Mouse (Mus musculus) hindbrain, embryonic 15.5 days (tissue): ENCODE data around the gene Deaf1. TPM values are rescaled to one million over a fixed set of nuclear protein-coding genes. Genes with fewer than 3 reads are reported as not detected.

Experiments
- ATAC-seq: fragments of 200-750 bp; cut with Nextera tagmentation; 2 replicates; pipeline ENCODE4 v1.8.0; 2017; ENCODE audit warnings: low read depth, moderate number of reproducible peaks, moderate TSS enrichment; ENCODE audit not compliant: low FRiP score
- H3K27ac ChIP-seq: fragments of 300-500 bp; sonication (generic); replicated peaks from 2 replicates; pipeline ENCODE4 v1.5.1; 2015; ENCODE audit warnings: mild to moderate bottlenecking, inconsistent platforms
- H3K27me3 ChIP-seq: fragments of 300-500 bp; sonication (generic); 2 replicates; pipeline ENCODE4 v1.6.1; 2015; ENCODE audit warnings: control low read depth, inconsistent platforms
- H3K36me3 ChIP-seq: fragments of 300-500 bp; sonication (generic); 2 replicates; pipeline ENCODE4 v1.6.1; 2015; ENCODE audit warnings: control low read depth, inconsistent platforms
- H3K4me1 ChIP-seq: fragments of 300-500 bp; sonication (generic); replicated peaks from 2 replicates; pipeline ENCODE4 v1.6.1; 2015; ENCODE audit warnings: control low read depth, inconsistent platforms
- H3K4me2 ChIP-seq: fragments of 300-500 bp; sonication (generic); 2 replicates; pipeline ENCODE4 v1.6.1; 2015; ENCODE audit warnings: moderate library complexity, mild to moderate bottlenecking, inconsistent platforms
- H3K4me3 ChIP-seq: fragments of 300-500 bp; sonication (generic); 2 replicates; pipeline ENCODE4 v1.5.1; 2015; ENCODE audit warnings: mild to moderate bottlenecking, inconsistent platforms
- H3K9ac ChIP-seq: fragments of 300-500 bp; sonication (generic); 2 replicates; pipeline ENCODE4 v1.6.1; 2015; ENCODE audit warnings: inconsistent platforms
- H3K9me3 ChIP-seq: fragments of 300-500 bp; sonication (generic); 2 replicates; pipeline ENCODE4 v1.6.1; 2016; ENCODE audit warnings: control low read depth, inconsistent platforms
- WGBS: fragments of 180-500 bp; shearing (Covaris S2); methylation state at CpG from one replicate; pipeline ENCODE4 v1.1.7; 2015; 5-methylcytosine and 5-hydroxymethylcytosine counted together
- polyA plus RNA-seq: library from polyadenylated mRNA; unstranded; fragments of >200 nt; fragmentation: Nextera tagmentation; extraction: Ambion mirVana; gene quantifications from 2 replicates; pipeline ENCODE4 v1.2.1, GENCODE M21; 2015

The Deaf1 gene
- 169 and 205 TPM in 2 replicates for polyA plus RNA-seq

DNA sequence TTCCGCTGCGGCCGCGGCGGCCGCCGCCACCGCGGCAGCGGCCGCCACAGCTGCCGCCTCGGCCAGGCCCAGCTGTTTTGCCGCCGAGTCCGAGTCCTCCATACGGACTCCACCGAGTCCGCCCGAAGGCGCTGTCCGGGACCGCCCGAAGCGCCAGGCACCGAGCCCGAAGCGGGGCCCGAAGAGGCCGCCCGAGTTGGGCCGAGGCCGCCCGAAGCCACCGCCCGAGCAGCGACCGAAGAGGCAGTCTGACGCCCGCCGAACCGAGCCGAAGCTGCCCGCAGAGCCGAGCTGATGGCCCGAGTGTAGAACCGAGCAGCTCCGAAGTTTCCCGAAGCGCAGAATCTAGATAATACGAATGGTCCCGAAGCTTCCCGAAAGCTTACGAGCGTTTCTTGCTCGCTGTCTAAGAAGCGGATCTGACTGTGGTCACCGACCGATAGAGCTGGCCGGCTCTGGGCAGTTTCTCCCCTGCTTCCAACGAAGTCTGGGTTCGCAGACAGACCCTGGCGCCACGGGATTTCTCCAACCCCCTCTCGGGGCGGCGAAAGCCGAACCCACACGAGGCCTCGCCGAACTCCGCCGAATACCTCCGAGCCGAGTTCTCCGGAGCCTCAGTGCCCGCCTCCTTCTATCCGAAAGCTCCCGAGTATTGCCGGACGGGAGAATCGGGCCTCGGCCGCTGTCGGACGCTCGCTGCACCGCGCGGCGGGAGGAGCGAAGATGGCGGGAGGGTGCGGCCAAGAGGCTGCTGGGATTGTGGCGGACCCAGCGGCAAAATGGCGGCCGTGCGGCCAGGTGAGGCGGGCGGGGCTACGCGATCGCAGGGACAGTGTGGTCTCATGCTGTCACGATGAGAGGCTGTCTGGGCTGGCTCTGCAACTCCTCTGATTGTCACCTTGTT, at the start of gene Deaf1, which contains the start of gene Tmem80:
Gene Deaf1, minus strand, starts transcription at position 222 of the 904 bp plus-strand sequence.
Gene Tmem80, plus strand, starts transcription at position 271 of the 904 bp plus-strand sequence.
- Histone ChIP-seq H3K4me3 (peak within 1 kb of the TSS; percentile 70), H3K27ac (peak within 1 kb of the TSS; percentile 96), H3K27me3 (no peaks in the 10 kb centered on the region), H3K36me3 (peaks cover 7% of the 10 kb centered on the region), H3K4me1 (peaks cover 39% of the 10 kb centered on the region), H3K9me3 (no peaks in the 10 kb centered on the region), H3K4me2 (peak within 1 kb of the TSS; percentile 97), H3K9ac (peak within 1 kb of the TSS; percentile 92)
- under 1% methylated on average over 104 of the region's 105 CpGs for WGBS
- peak; percentile 96 for ATAC-seq

DNA sequence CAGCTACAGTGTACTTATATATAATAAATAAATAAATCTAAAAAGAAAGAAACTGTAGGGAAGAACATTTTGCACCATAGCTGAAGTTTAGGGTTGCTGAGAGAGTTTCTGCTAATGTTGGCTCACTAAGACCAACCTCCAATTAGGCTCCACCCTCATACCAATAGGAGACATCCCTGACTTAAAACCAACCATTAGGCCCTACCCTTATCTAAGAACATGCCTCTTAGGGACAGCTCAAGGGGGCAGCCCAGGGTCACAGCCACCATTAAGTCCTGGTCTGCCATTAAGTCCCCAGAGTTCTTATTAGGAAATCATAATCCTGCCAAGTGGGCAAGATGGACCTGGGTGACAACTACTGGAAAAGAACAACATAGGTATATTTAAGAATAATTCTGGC, 46.9 kb upstream of the Deaf1 start:
- H3K27ac ChIP-seq = no peak overlapping the region
- no peaks in the 10 kb centered on the region for H3K27me3 ChIP-seq
- no peak overlapping the region for H3K4me3 ChIP-seq
- H3K4me2 ChIP-seq = no peak overlapping the region
- H3K9me3 ChIP-seq = no peaks in the 10 kb centered on the region
- no peaks in the 10 kb centered on the region for H3K4me1 ChIP-seq
- no peak for ATAC-seq
- H3K36me3 ChIP-seq = no peaks in the 10 kb centered on the region
- H3K9ac ChIP-seq = no peak overlapping the region

- no peak for ATAC-seq
- Histone ChIP-seq H3K4me3 (no peak overlapping the region), H3K36me3 (no peaks in the 10 kb centered on the region), H3K4me2 (no peak overlapping the region), H3K9ac (no peak overlapping the region), H3K4me1 (no peaks in the 10 kb centered on the region), H3K27me3 (no peaks in the 10 kb centered on the region), H3K27ac (no peak overlapping the region), H3K9me3 (no peaks in the 10 kb centered on the region)
- 25% methylated on average over 6 of the region's 6 CpGs for WGBS
Observed at GRCm38 (mm10) chr7:141373611-141374010, 46.1 kb upstream of the Deaf1 start.

DNA sequence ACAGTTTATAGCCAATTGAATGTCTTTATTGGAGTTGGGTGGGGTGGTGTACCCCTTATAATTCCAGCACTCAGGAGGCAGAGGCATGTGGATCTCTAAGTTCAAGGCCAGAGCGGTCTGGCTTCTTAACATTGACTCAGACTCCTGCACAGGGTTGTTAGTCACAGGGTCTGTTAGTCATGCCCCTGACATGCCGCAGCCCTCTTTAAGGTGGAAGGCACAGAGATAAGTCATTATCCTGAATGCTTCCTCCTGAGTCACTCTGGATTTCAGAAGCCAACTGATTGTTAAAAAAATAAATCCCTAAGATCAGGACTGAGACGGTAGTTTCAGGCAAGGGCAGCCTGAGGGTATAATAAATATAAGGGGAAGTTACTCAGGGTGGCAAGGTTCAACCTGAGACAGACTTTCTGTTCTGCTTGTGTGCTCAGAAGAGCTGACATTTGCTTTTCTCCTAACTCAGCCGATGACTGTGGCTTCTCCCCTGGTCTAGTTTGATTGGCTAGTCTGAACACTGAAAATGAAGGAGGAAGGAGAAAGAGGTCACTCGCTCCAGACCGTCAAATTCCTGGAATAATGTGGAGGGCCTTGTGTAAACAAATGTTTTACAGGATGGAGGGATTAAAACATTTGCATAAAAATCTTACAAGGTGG, 44.6 kb upstream of the Deaf1 start:
- no peaks in the 10 kb centered on the region for H3K27me3 ChIP-seq
- H3K27ac ChIP-seq = no peak overlapping the region
- H3K4me2 ChIP-seq = no peak overlapping the region
- no peak overlapping the region for H3K9ac ChIP-seq
- 76% methylated on average over 6 of the region's 6 CpGs for WGBS
- ATAC-seq = no peak
- no peaks in the 10 kb centered on the region for H3K9me3 ChIP-seq
- H3K4me1 ChIP-seq = no peaks in the 10 kb centered on the region
- no peak overlapping the region for H3K4me3 ChIP-seq
- no peaks in the 10 kb centered on the region for H3K36me3 ChIP-seq

GRCm38 (mm10) chr7:141369918-141370317, 42.4 kb upstream of the Deaf1 start:
- H3K4me2 ChIP-seq = no peak overlapping the region
- no peak for ATAC-seq
- H3K9ac ChIP-seq = no peak overlapping the region
- H3K27ac ChIP-seq = no peak overlapping the region
- no peaks in the 10 kb centered on the region for H3K4me1 ChIP-seq
- H3K36me3 ChIP-seq = no peaks in the 10 kb centered on the region
- WGBS = 67% methylated on average over 5 of the region's 5 CpGs
- no peaks in the 10 kb centered on the region for H3K9me3 ChIP-seq
- no peaks in the 10 kb centered on the region for H3K27me3 ChIP-seq
- H3K4me3 ChIP-seq = no peak overlapping the region

DNA sequence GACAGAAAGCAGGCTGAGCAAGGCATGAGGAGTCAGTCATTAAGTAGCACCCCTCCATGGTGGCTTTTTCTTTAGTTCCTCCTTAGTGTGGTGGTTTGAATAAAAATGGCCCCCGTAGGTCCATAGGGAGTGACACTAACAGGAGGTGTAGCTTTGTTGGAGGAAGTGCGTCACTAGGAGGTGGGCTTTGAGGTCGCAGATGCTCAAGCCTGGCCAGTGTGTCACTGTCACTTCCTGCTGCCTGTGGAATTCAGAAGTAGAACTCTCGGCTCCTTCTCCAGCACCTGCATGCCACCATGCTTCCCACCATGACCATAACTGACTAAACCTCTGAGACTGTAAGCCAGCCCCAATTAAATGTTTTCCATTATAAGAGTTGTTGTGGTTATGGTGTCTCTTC, 39.9 kb upstream of the Deaf1 start:
- Histone ChIP-seq H3K4me2 (no peak overlapping the region), H3K9ac (no peak overlapping the region), H3K36me3 (no peaks in the 10 kb centered on the region), H3K9me3 (no peaks in the 10 kb centered on the region), H3K27ac (no peak overlapping the region), H3K27me3 (peaks cover 6% of the 10 kb centered on the region; the same call in 1 of the 2 replicates), H3K4me1 (no peaks in the 10 kb centered on the region), H3K4me3 (no peak overlapping the region)
- WGBS = 86% methylated on average over 4 of the region's 4 CpGs
- no peak for ATAC-seq

- no peak overlapping the region for H3K4me3 ChIP-seq
- no peak overlapping the region for H3K9ac ChIP-seq
- H3K4me1 ChIP-seq = no peaks in the 10 kb centered on the region
- H3K36me3 ChIP-seq = no peaks in the 10 kb centered on the region
- 69% methylated on average over 3 of the region's 3 CpGs for WGBS
- no peak for ATAC-seq
- peaks cover 17% of the 10 kb centered on the region for H3K27me3 ChIP-seq
- H3K4me2 ChIP-seq = no peak overlapping the region
- H3K9me3 ChIP-seq = no peaks in the 10 kb centered on the region
- H3K27ac ChIP-seq = no peak overlapping the region
Observed at GRCm38 (mm10) chr7:141365049-141365445, 37.6 kb upstream of the Deaf1 start.

DNA sequence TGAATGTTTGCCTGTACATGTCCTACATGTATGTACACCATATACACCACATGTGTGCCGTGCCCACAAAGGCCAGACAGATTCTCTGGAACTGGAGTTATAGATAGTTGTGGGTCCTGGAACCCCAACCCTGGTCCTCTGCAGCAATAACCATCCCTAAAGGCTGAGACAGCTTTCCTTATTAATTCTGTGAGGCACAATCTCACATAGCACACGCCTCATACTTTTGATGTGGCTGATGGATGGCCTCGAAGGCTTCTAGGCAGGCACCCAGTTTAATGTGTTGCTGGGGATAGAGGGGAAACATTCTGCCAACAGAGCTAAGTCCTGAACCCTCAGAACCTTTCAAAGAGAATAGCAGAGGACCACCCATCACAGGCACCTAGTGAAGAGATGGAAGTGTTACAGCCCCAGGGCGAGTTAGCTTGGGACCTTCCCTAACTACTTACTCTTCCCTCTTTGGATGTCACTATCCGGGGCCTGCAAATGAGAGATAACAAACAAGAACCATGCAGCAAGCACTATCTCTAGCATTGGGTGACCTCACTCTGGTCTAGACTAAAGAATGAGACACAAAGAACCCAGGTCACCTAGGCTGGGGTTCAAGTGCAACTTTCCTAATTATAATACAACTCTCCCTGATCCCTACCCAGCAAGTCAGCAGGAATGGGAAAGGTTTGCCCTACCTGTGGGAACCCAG, 37.0 kb upstream of the Deaf1 start:
- peaks cover 17% of the 10 kb centered on the region for H3K27me3 ChIP-seq
- no peak overlapping the region for H3K27ac ChIP-seq
- H3K4me1 ChIP-seq = no peaks in the 10 kb centered on the region
- ATAC-seq = no peak
- no peaks in the 10 kb centered on the region for H3K36me3 ChIP-seq
- WGBS = 80% methylated on average over 5 of the region's 5 CpGs
- H3K9ac ChIP-seq = no peak overlapping the region
- no peak overlapping the region for H3K4me3 ChIP-seq
- no peak overlapping the region for H3K4me2 ChIP-seq
- no peaks in the 10 kb centered on the region for H3K9me3 ChIP-seq

DNA sequence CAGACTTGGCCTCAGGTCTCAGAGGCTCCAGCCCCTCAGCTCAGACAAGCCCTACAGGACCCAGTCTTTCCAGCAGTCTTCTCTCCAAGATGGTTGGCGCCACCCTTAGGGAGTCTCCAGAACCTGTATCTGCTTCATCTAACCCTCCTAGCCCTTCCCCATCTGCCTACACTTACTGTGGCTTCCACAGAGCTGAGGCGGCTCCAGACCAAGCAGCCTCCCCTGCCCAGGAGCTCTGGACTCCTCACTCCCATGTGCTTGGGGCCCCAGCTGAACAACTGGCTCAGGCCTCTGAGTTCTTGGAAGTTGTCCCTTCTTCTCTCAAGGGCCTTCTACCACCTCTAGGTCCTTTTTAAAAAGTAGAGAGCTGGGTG, 36.2 kb upstream of the Deaf1 start:
- peak; percentile 45; the same call in 1 of the 2 replicates for ATAC-seq
- Histone ChIP-seq H3K27ac (no peak overlapping the region), H3K9ac (no peak overlapping the region), H3K4me1 (no peaks in the 10 kb centered on the region), H3K9me3 (no peaks in the 10 kb centered on the region), H3K4me3 (no peak overlapping the region), H3K36me3 (no peaks in the 10 kb centered on the region), H3K27me3 (peaks cover 17% of the 10 kb centered on the region), H3K4me2 (no peak overlapping the region)
- 71% methylated on average over 2 of the region's 2 CpGs for WGBS

GRCm38 (mm10) chr7:141363106-141363751, 35.7 kb upstream of the Deaf1 start:
- Histone ChIP-seq H3K4me1 (no peaks in the 10 kb centered on the region), H3K9ac (no peak overlapping the region), H3K27me3 (peaks cover 17% of the 10 kb centered on the region), H3K4me2 (no peak overlapping the region), H3K4me3 (no peak overlapping the region), H3K9me3 (no peaks in the 10 kb centered on the region), H3K36me3 (no peaks in the 10 kb centered on the region), H3K27ac (no peak overlapping the region)
- ATAC-seq = peak; percentile 81
- WGBS = 64% methylated on average over 4 of the region's 4 CpGs

DNA sequence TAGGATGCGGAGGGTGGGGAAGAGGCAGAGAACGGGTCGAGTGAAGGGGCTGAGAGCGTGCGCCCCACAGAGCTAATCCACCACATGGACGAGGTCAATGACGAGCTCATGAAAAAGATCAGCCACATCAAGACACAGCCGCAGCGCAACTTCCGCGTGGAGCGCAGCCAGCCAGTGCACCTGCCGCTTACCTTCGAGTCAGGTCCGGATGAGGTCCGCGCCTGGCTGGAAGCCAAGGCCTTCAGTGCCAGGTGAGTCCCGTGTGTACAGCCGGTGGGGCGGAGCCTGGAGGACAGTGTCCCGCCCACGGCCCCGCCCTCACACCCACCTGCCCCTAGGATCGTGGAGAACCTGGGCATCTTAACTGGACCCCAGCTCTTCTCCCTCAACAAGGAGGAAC, 34.0 kb upstream of the Deaf1 start:
- H3K9ac ChIP-seq = no peak overlapping the region
- no peak for ATAC-seq
- H3K4me3 ChIP-seq = no peak overlapping the region
- no peak overlapping the region for H3K4me2 ChIP-seq
- H3K4me1 ChIP-seq = no peaks in the 10 kb centered on the region
- peaks cover 17% of the 10 kb centered on the region for H3K27me3 ChIP-seq
- H3K36me3 ChIP-seq = no peaks in the 10 kb centered on the region
- 12% methylated on average over 24 of the region's 24 CpGs for WGBS
- H3K27ac ChIP-seq = no peak overlapping the region
- no peaks in the 10 kb centered on the region for H3K9me3 ChIP-seq
